Mouse (Mus musculus) midbrain, embryonic 11.5 days (tissue): ENCODE results near the gene Kcnj10. TPM values are rescaled to one million over a fixed set of nuclear protein-coding genes. Genes with fewer than 3 reads are reported as not detected.
A peak's percentile ranks its signal among the peaks of the same experiment; 100 is the strongest.

Experiments used
- ATAC-seq: fragments of 200-750 bp; cut with Nextera tagmentation; 2 replicates; pipeline ENCODE4 v1.8.0; 2017; ENCODE audit warnings: moderate TSS enrichment, moderate library complexity; ENCODE audit not compliant: low FRiP score
- DNase-seq: peaks from one replicate; pipeline ENCODE4 v3.0.0; 2015; ENCODE audit warnings: low spot score; ENCODE audit errors: missing footprints
- H3K27ac ChIP-seq: fragments of 300-500 bp; sonication (generic); 2 replicates; pipeline ENCODE4 v1.5.1; 2014; ENCODE audit warnings: low read depth, low read length
- H3K27me3 ChIP-seq: fragments of 300-500 bp; sonication (generic); 2 replicates; pipeline ENCODE4 v1.6.1; 2014; ENCODE audit warnings: mild to moderate bottlenecking, low read length, moderate library complexity, mixed read lengths; ENCODE audit not compliant: control insufficient read depth, insufficient read depth
- H3K36me3 ChIP-seq: fragments of 300-500 bp; sonication (generic); 2 replicates; pipeline ENCODE4 v1.6.1; 2014; ENCODE audit warnings: mild to moderate bottlenecking, low read length, moderate library complexity, mixed read lengths; ENCODE audit not compliant: control insufficient read depth, insufficient read depth
- H3K4me1 ChIP-seq: fragments of 300-500 bp; sonication (generic); 2 replicates; pipeline ENCODE4 v1.6.1; 2014; ENCODE audit warnings: low read length; ENCODE audit not compliant: control insufficient read depth, insufficient read depth
- H3K4me2 ChIP-seq: fragments of 300-500 bp; sonication (generic); 2 replicates; pipeline ENCODE4 v1.6.1; 2014; ENCODE audit warnings: mild to moderate bottlenecking, moderate library complexity
- H3K4me3 ChIP-seq: fragments of 300-500 bp; sonication (generic); 2 replicates; pipeline ENCODE4 v1.5.1; 2014; ENCODE audit warnings: low read depth, low read length
- H3K9ac ChIP-seq: fragments of 300-500 bp; sonication (generic); 2 replicates; pipeline ENCODE4 v1.6.1; 2014; ENCODE audit warnings: low read length
- H3K9me3 ChIP-seq: fragments of 300-500 bp; sonication (generic); 2 replicates; pipeline ENCODE4 v1.6.1; 2016; ENCODE audit warnings: low read length; ENCODE audit not compliant: control insufficient read depth
- WGBS: fragments of 180-500 bp; shearing (Covaris S2); extraction: QIAGEN DNeasy Blood & Tissue Kit; methylation state at CpG from one replicate; pipeline ENCODE4 v1.1.7; 2014; 5-methylcytosine and 5-hydroxymethylcytosine counted together
- polyA plus RNA-seq: library from polyadenylated mRNA; unstranded; fragments of >200 nt; fragmentation: Nextera tagmentation; extraction: Ambion mirVana; gene quantifications from 2 replicates; pipeline ENCODE4 v1.2.1, GENCODE M21; 2014

The Kcnj10 gene
- polyA plus RNA-seq, 1 experiment from 2014 or later: 0.75 TPM

DNA sequence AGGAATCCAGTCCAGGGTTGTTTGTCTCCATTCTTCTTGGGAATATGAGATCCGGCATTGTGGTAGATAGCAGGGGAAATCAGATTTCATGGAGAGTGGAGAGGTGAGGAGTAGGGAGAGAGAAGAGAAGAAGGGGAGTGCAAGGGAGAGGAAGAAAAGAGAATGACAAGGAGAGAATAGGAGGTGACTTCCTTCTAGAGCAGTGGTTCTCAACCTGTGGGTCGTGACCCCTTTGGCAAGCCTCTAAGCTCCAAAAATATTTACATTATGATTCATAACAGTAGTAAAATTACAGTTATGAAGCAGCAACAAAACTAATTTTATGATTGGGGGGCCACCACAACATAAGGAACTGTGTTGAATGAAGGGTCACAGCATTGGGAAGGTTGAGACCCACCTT is 8.1 kb upstream of the Kcnj10 start:
- H3K4me3 ChIP-seq: no peak overlapping the region
- H3K36me3 ChIP-seq: no peaks in the 10 kb centered on the region
- H3K27me3 ChIP-seq: peaks cover 5% of the 10 kb centered on the region; the same call in 1 of the 2 replicates
- H3K4me2 ChIP-seq: no peak overlapping the region
- no peak overlapping the region for H3K9ac ChIP-seq
- no peaks in the 10 kb centered on the region for H3K9me3 ChIP-seq
- DNase-seq (no peak), ATAC-seq (no peak)
- peaks cover 11% of the 10 kb centered on the region for H3K4me1 ChIP-seq
- 86% methylated on average over 2 of the region's 2 CpGs for WGBS
- no peak overlapping the region for H3K27ac ChIP-seq

DNA sequence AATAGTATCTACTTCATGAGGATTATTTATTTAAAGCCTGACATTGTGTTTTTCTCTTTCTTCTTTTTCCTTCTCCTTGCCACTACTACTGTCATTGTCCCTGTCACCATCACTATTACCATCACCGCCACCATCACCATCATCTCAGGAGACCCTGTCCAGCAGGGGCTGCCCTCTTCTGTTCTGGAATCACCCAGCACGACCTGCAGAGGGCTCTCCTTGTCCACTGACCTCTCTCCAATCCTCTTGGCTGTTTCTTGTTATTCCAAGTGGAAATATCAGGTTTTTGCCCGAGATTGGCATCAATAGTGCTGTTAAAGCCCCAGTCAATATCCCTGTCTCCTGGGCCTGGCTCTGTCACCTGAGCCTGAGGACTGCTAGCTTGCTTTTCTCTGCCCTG is 7.5 kb upstream of the Kcnj10 start:
- peaks cover 11% of the 10 kb centered on the region for H3K4me1 ChIP-seq
- no peak overlapping the region for H3K4me2 ChIP-seq
- 10% methylated on average over 3 of the region's 3 CpGs for WGBS
- ATAC-seq (peak; percentile 65; the same call in 1 of the 2 replicates), DNase-seq (no peak)
- H3K27me3 ChIP-seq: peaks cover 5% of the 10 kb centered on the region; the same call in 1 of the 2 replicates
- no peak overlapping the region for H3K9ac ChIP-seq
- no peak overlapping the region for H3K4me3 ChIP-seq
- no peak overlapping the region for H3K27ac ChIP-seq
- no peaks in the 10 kb centered on the region for H3K36me3 ChIP-seq
- no peaks in the 10 kb centered on the region for H3K9me3 ChIP-seq

DNA sequence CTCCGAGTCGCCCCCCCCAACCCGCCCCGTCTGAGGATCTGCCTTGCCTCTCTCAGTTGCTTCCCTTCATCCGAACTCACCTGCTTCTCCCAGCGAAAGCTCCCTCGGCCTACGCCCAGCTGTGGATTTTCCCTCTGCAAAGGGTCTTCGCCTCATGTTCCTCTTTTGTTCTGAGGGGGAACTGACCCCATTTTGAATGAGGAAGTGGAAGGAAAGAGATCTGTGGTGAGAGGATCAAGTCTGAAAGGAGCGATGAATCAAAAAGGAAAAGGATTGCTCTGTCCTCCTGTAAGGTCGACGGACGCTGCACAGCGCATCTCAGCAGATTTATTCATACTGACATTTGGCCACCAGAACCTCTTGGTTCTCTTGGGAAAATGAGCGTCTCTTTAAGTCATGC is 5.2 kb upstream of the Kcnj10 start:
- DNase-seq: no peak

DNA sequence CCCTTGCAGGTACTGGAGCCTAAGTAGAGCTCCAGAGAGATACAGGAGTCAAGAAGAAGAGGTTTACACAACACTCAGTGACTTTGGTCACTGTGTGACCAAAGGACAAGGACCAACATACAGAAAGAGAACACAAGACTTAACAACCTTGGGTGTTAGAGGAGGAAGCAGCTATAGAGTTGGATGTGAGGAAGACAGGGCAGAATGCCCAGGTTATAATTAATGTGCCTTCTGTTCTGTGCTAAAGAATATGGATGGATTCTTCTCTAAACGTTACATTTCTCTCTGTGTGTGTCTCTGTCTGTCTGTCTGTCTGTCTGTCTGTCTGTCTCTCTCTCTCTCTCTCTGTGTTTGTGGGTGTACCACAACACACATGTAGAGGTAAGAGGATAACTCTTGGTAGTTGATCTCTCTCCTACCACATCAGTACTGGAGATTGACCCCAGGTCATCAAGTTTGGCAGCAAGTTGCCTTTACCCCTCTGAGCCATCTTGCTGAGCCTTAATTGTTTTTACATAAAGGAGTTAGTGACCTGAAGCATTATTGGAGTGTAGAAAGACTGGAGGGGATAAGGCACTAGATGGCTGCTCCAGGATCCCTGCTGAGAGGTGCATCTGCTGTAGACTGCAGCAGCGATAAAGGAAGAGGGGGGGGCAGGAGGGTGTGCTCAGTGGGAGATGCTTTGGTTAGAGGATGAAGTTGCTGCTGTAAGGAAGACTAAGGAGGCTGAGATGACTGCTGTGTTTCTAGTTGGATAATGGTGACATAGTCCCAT is 3.4 kb upstream of the Kcnj10 start:
- Histone ChIP-seq H3K27ac (no peak overlapping the region), H3K4me2 (no peak overlapping the region), H3K27me3 (peaks cover 3% of the 10 kb centered on the region), H3K9me3 (no peaks in the 10 kb centered on the region), H3K4me1 (peaks cover 8% of the 10 kb centered on the region), H3K36me3 (no peaks in the 10 kb centered on the region), H3K4me3 (no peak overlapping the region), H3K9ac (no peak overlapping the region)
- WGBS: 29% methylated on average over 2 of the region's 2 CpGs
- ATAC-seq (no peak), DNase-seq (no peak)

More for the DNA sequence above, 5.2 kb upstream of the Kcnj10 start:
- Histone ChIP-seq H3K4me2 (no peak overlapping the region), H3K9me3 (no peaks in the 10 kb centered on the region), H3K4me1 (peaks cover 8% of the 10 kb centered on the region; the same call in 1 of the 2 replicates), H3K36me3 (no peaks in the 10 kb centered on the region), H3K9ac (no peak overlapping the region), H3K27me3 (peaks cover 2% of the 10 kb centered on the region; the same call in 1 of the 2 replicates), H3K27ac (no peak overlapping the region), H3K4me3 (no peak overlapping the region)
- WGBS: 82% methylated on average over 15 of the region's 15 CpGs
- ATAC-seq: no peak

DNA sequence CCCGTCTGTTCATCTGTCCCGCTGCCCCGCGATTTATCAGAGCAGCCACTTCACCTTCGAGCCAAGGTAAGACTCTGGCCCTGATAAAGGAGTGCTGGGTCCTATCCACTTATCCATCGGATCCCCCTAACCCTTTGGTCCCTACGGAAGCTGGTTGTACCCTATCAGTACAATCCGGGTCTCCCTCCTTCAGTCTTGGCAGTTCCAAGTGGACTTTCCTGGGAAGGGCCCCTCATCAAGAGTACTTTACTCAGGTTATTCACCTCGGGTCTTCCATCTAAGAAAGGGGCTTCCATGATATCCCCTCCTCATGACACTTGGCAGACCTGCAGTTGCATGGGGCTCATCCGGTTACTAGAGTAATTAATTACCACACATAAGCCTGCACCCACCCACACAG is 376 bp downstream of the Kcnj10 start:
- H3K27me3 ChIP-seq: peaks cover 6% of the 10 kb centered on the region
- peak overlapping the region; percentile 57 for H3K4me2 ChIP-seq
- no peaks in the 10 kb centered on the region for H3K36me3 ChIP-seq
- no peaks in the 10 kb centered on the region for H3K9me3 ChIP-seq
- no peak overlapping the region for H3K27ac ChIP-seq
- H3K4me1 ChIP-seq: peaks cover 8% of the 10 kb centered on the region
- peak overlapping the region; percentile 43; the same call in 1 of the 2 replicates for H3K9ac ChIP-seq
- peak overlapping the region; percentile 39 for H3K4me3 ChIP-seq
- no peak for ATAC-seq
- WGBS: 18% methylated on average over 10 of the region's 10 CpGs
- peak; percentile 92 for DNase-seq

DNA sequence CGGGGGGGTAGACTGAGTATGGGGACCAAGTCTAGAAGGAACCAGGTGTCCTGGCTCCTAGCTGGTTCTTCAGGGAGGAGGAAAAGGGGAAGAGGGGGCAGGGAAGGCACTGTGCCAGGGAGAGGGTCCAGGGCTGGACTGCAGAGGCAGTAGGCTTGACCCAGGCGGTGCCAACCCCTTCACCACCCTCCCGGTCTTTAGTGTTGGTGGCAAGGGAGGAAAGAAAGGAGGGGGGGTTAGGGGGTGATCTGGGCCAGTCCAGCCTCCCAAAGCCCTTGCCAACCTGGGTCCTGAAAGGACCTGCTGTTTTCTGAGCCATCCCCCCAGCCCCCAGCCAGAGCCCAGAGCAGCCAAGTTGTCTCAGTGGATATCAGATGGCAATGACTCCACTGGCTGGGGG is 1.7 kb downstream of the Kcnj10 start:
- H3K4me3 ChIP-seq: no peak overlapping the region
- H3K4me1 ChIP-seq: peaks cover 7% of the 10 kb centered on the region
- H3K9ac ChIP-seq: no peak overlapping the region
- ATAC-seq (no peak), DNase-seq (no peak)
- WGBS: 87% methylated on average over 3 of the region's 3 CpGs
- H3K36me3 ChIP-seq: no peaks in the 10 kb centered on the region
- H3K27ac ChIP-seq: no peak overlapping the region
- H3K9me3 ChIP-seq: no peaks in the 10 kb centered on the region
- H3K27me3 ChIP-seq: peaks cover 6% of the 10 kb centered on the region
- H3K4me2 ChIP-seq: peak overlapping the region; percentile 1; the same call in 1 of the 2 replicates

DNA sequence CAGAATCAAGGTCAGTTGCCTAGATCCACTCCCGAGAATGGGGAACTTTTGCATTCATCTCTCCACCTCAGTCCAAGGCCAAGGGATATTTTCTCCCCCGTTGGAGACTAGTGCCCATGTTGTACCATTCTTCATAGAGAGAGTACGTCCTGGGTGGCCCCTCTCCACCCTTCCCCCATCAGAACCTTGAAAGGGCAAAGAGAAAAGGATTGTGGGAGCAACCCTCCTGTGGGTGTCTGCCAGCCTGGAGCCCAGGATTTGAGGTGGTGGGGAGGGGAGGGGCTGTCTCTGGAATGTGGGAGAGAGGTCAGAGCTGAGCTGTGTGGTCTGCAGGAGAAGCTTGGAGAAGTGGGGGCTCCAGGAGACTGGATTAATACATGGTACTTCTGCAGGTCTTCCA is 2.9 kb downstream of the Kcnj10 start:
- no peak overlapping the region for H3K9ac ChIP-seq
- WGBS: 67% methylated on average over 3 of the region's 3 CpGs
- no peak for DNase-seq
- peaks cover 9% of the 10 kb centered on the region for H3K4me1 ChIP-seq
- H3K4me2 ChIP-seq: no peak overlapping the region
- ATAC-seq: no peak
- H3K4me3 ChIP-seq: no peak overlapping the region
- peaks cover 6% of the 10 kb centered on the region for H3K27me3 ChIP-seq
- H3K9me3 ChIP-seq: no peaks in the 10 kb centered on the region
- no peaks in the 10 kb centered on the region for H3K36me3 ChIP-seq
- no peak overlapping the region for H3K27ac ChIP-seq

DNA sequence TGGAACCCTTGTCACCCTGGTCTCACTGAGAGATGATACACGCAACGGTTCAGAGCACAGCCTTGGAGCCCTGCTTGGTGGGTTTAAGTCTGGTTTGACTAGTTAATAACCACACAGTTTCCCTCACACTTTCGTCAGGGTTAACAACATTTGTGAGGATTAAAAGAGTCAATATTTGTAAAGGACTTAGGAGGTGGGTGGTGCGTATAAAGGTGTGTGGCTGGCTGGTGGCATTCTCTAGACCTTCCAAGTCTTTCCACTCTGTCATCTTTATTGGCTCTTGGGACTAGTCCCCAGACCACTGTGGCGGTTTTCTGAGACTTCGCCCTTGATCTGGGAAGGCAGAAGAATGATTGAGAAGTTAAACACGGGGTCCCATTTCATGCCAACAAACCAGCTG is 3.8 kb downstream of the Kcnj10 start:
- H3K27ac ChIP-seq: no peak overlapping the region
- H3K9me3 ChIP-seq: no peaks in the 10 kb centered on the region
- peaks cover 6% of the 10 kb centered on the region for H3K27me3 ChIP-seq
- no peak overlapping the region for H3K4me3 ChIP-seq
- DNase-seq (no peak), ATAC-seq (no peak)
- no peak overlapping the region for H3K9ac ChIP-seq
- WGBS: 83% methylated on average over 7 of the region's 7 CpGs
- H3K4me1 ChIP-seq: peaks cover 18% of the 10 kb centered on the region
- no peaks in the 10 kb centered on the region for H3K36me3 ChIP-seq
- H3K4me2 ChIP-seq: no peak overlapping the region

DNA sequence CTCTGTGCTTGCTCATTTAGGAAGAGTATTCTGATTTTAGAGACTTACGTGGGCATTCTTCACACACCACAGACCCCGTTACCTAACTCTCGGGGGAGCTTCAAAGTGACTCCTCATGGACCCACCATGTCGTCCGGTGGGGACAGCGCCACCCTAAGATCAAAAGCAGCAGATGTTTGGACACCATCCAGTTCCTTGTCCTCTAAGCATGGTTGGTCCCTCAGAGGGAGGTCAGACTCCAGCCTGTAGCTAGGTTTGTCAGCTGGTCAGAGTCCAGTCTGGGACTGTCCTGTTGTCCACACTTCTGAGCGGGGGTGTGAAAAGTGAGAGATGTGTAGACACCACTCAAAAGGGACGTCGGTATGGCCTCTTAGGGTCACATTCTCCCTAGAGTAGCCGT is 5.7 kb downstream of the Kcnj10 start:
- WGBS: 88% methylated on average over 10 of the region's 10 CpGs
- peaks cover 30% of the 10 kb centered on the region for H3K4me1 ChIP-seq

More for the DNA sequence above, 5.7 kb downstream of the Kcnj10 start:
- no peak overlapping the region for H3K4me3 ChIP-seq
- H3K9me3 ChIP-seq: no peaks in the 10 kb centered on the region
- H3K4me2 ChIP-seq: no peak overlapping the region
- DNase-seq (no peak), ATAC-seq (no peak)
- no peak overlapping the region for H3K27ac ChIP-seq
- no peaks in the 10 kb centered on the region for H3K36me3 ChIP-seq
- no peak overlapping the region for H3K9ac ChIP-seq
- peaks cover 6% of the 10 kb centered on the region for H3K27me3 ChIP-seq
